Mouse (Mus musculus): ENCODE results near the gene Clybl.

Clybl gene

GRCm38 (mm10) chr14:122296864-122297263 is 115.4 kb downstream of the Clybl start:
- intact Hi-C loops (cut with DNase I): no loop called here

- intact Hi-C loops (cut with DNase I): no loop called here
Observed at GRCm38 (mm10) chr14:122297386-122298109, 116.0 kb downstream of the Clybl start.

GRCm38 (mm10) chr14:122300261-122300660 is 118.8 kb downstream of the Clybl start:
- intact Hi-C loops (cut with DNase I): no loop called here

- intact Hi-C loops (cut with DNase I): no loop called here
Observed at GRCm38 (mm10) chr14:122303821-122304220, 122.3 kb downstream of the Clybl start.

- intact Hi-C loops (cut with DNase I): no loop called here
Observed at GRCm38 (mm10) chr14:122305132-122305531, 123.6 kb downstream of the Clybl start.

- intact Hi-C loops (cut with DNase I): no loop called here
Observed at GRCm38 (mm10) chr14:122312415-122312814, 130.9 kb downstream of the Clybl start.

GRCm38 (mm10) chr14:122313328-122313727 is 131.8 kb downstream of the Clybl start:
- intact Hi-C loops (cut with DNase I): no loop called here

- intact Hi-C loops (cut with DNase I): no loop called here
Observed at GRCm38 (mm10) chr14:122315743-122316142, 134.2 kb downstream of the Clybl start.

GRCm38 (mm10) chr14:122322136-122322535 is 140.6 kb downstream of the Clybl start:
- intact Hi-C loops (cut with DNase I): no loop called here

GRCm38 (mm10) chr14:122323838-122324458 is 142.4 kb downstream of the Clybl start:
- intact Hi-C loops (cut with DNase I): no loop called here

GRCm38 (mm10) chr14:122330136-122330535 is 148.6 kb downstream of the Clybl start:
- intact Hi-C loops (cut with DNase I): no loop called here

- intact Hi-C loops (cut with DNase I): no loop called here
Observed at GRCm38 (mm10) chr14:122330716-122331115, 149.2 kb downstream of the Clybl start.

- intact Hi-C loops (cut with DNase I): no loop called here
Observed at GRCm38 (mm10) chr14:122331635-122332460, 150.3 kb downstream of the Clybl start.

- intact Hi-C loops (cut with DNase I): no loop called here
Observed at GRCm38 (mm10) chr14:122336957-122337356, 155.5 kb downstream of the Clybl start.

- intact Hi-C loops (cut with DNase I): no loop called here
Observed at GRCm38 (mm10) chr14:122338784-122339183, 157.3 kb downstream of the Clybl start.

- intact Hi-C loops (cut with DNase I): no loop called here
Observed at GRCm38 (mm10) chr14:122340141-122340540, 158.6 kb downstream of the Clybl start.

- intact Hi-C loops (cut with DNase I): no loop called here
Observed at GRCm38 (mm10) chr14:122341591-122342360, 160.3 kb downstream of the Clybl start.

- intact Hi-C loops (cut with DNase I): no loop called here
Observed at GRCm38 (mm10) chr14:122344272-122345224, 163.0 kb downstream of the Clybl start.

- intact Hi-C loops (cut with DNase I): no loop called here
Observed at GRCm38 (mm10) chr14:122348069-122348468, 166.6 kb downstream of the Clybl start.

GRCm38 (mm10) chr14:122349326-122349725 is 167.8 kb downstream of the Clybl start:
- intact Hi-C loops (cut with DNase I): no loop called here
